Mouse (Mus musculus): ENCODE measurements around the gene Serpinb9b. TPM values are rescaled to one million over a fixed set of nuclear protein-coding genes. Genes with fewer than 3 reads are reported as not detected.

Gene Serpinb9b
- total RNA-seq, 2 experiments from 2014 or later = not detected

GRCm38 (mm10) chr13:33035506-33035905 lies 8.3 kb downstream of the Serpinb9b start:
- DNase-seq = no peak
- intact Hi-C loops (cut with DNase I) = no loop called here

GRCm38 (mm10) chr13:33043542-33043941 lies 16.3 kb downstream of the Serpinb9b start:
- no peak for DNase-seq
- intact Hi-C loops (cut with DNase I) = no loop called here

- intact Hi-C loops (cut with DNase I) = no loop called here
- DNase-seq = no peak
These were observed 20.0 kb downstream of the Serpinb9b start for GRCm38 (mm10) chr13:33047234-33047633.

- no peak for DNase-seq
- intact Hi-C loops (cut with DNase I) = no loop called here
These were observed 21.0 kb downstream of the Serpinb9b start for GRCm38 (mm10) chr13:33048187-33048586.

- no peak for DNase-seq
- intact Hi-C loops (cut with DNase I) = no loop called here
These were observed 24.5 kb downstream of the Serpinb9b start for GRCm38 (mm10) chr13:33051697-33052096.

- intact Hi-C loops (cut with DNase I) = no loop called here
- no peak for DNase-seq
These were observed 35.8 kb downstream of the Serpinb9b start for GRCm38 (mm10) chr13:33063048-33063447.

- intact Hi-C loops (cut with DNase I) = no loop called here
- no peak for DNase-seq
These were observed 40.3 kb downstream of the Serpinb9b start for GRCm38 (mm10) chr13:33067387-33067977.

GRCm38 (mm10) chr13:33068164-33068563 lies 40.9 kb downstream of the Serpinb9b start:
- intact Hi-C loops (cut with DNase I) = no loop called here
- DNase-seq = no peak

- DNase-seq = no peak
- intact Hi-C loops (cut with DNase I) = loop anchor here (5.0 kb wide), 1 partner anchor 64 kb away; no protein-coding TSS in a partner anchor
These were observed 44.6 kb downstream of the Serpinb9b start for GRCm38 (mm10) chr13:33071776-33072175.

GRCm38 (mm10) chr13:33074029-33074428 lies 46.8 kb downstream of the Serpinb9b start:
- no peak for DNase-seq
- intact Hi-C loops (cut with DNase I) = loop anchor here (5.0 kb wide), 1 partner anchor 67 kb away; no protein-coding TSS in a partner anchor

GRCm38 (mm10) chr13:33076247-33076646 lies 49.0 kb downstream of the Serpinb9b start:
- intact Hi-C loops (cut with DNase I) = loop anchor here (5.0 kb wide), 1 partner anchor 109 kb away; the partner anchor contains the start of gene Serpinb6b
- no peak for DNase-seq

GRCm38 (mm10) chr13:33077026-33077685 lies 49.9 kb downstream of the Serpinb9b start:
- intact Hi-C loops (cut with DNase I) = loop anchor here (5.0 kb wide), 1 partner anchor 110 kb away; the partner anchor contains the start of gene Serpinb6b
- DNase-seq = no peak

- DNase-seq = no peak
- intact Hi-C loops (cut with DNase I) = loop anchor here (5.0 kb wide), 1 partner anchor 111 kb away; the partner anchor contains the start of gene Serpinb6b
These were observed 51.0 kb downstream of the Serpinb9b start, which contains the start of gene Serpinb1b for GRCm38 (mm10) chr13:33078056-33078705. Gene Serpinb1b (plus strand): TSS chr13:33078575.

- intact Hi-C loops (cut with DNase I) = loop anchor here (1.0 to 5.0 kb wide), 2 partner anchors 112 to 176 kb away; partner anchors contain the start of gene Serpinb6b
- no peak for DNase-seq
These were observed 52.2 kb downstream of the Serpinb9b start for GRCm38 (mm10) chr13:33079391-33079790.

GRCm38 (mm10) chr13:33080356-33080755 lies 53.1 kb downstream of the Serpinb9b start:
- intact Hi-C loops (cut with DNase I) = no loop called here
- no peak for DNase-seq

GRCm38 (mm10) chr13:33083834-33084233 lies 56.6 kb downstream of the Serpinb9b start:
- DNase-seq = no peak
- intact Hi-C loops (cut with DNase I) = no loop called here

GRCm38 (mm10) chr13:33084975-33085694 lies 57.9 kb downstream of the Serpinb9b start:
- intact Hi-C loops (cut with DNase I) = no loop called here
- DNase-seq = no peak

- peak in 1 of 2 experiments; percentile 18 for DNase-seq
- intact Hi-C loops (cut with DNase I) = no loop called here
These were observed 58.6 kb downstream of the Serpinb9b start for GRCm38 (mm10) chr13:33085695-33086432.

GRCm38 (mm10) chr13:33089566-33089965 lies 62.4 kb downstream of the Serpinb9b start:
- intact Hi-C loops (cut with DNase I) = no loop called here
- no peak for DNase-seq

- intact Hi-C loops (cut with DNase I) = no loop called here
- no peak for DNase-seq
These were observed 63.3 kb downstream of the Serpinb9b start for GRCm38 (mm10) chr13:33090546-33090945.
